Mouse (Mus musculus): ENCODE results near the gene Sult6b1. TPM values are rescaled to one million over a fixed set of nuclear protein-coding genes. Genes with fewer than 3 reads are reported as not detected.

The Sult6b1 gene
- polyA plus RNA-seq, 1 experiment from 2014 or later, result 0.14 TPM

GRCm38 (mm10) chr17:78916369-78916813 is 9.6 kb upstream of the Sult6b1 start, which contains the start of gene Cebpzos:
Gene Cebpzos (plus strand): TSS chr17:78916500.
- WGBS, result under 1% methylated on average over 37 of the region's 37 CpGs
- Histone ChIP-seq H3K4me3 (replicated peaks) (peak within 1 kb of the TSS; percentile 60), H3K36me3 (peaks cover 8% of the 10 kb centered on the region; the same call in 1 of the 2 replicates), H3K27me3 (replicated peaks) (no peaks in the 10 kb centered on the region), H3K4me2 (peak within 1 kb of the TSS; percentile 67), H3K27ac (peak within 1 kb of the TSS; percentile 90), H3K9me3 (no peaks in the 10 kb centered on the region), H3K4me1 (peaks cover 5% of the 10 kb centered on the region; the same call in 1 of the 2 replicates), H3K9ac (peak within 1 kb of the TSS; percentile 67)
- ATAC-seq (ENCODE audit: insufficient read depth, low FRiP score, low read depth), result peak; percentile 95

GRCm38 (mm10) chr17:78915772-78916171 is 9.0 kb upstream of the Sult6b1 start:
- peaks cover 5% of the 10 kb centered on the region; the same call in 1 of the 2 replicates for H3K4me1 ChIP-seq
- H3K36me3 ChIP-seq, result peaks cover 4% of the 10 kb centered on the region; the same call in 1 of the 2 replicates
- H3K4me3 ChIP-seq (replicated peaks), result peak overlapping the region; percentile 60
- H3K9me3 ChIP-seq, result no peaks in the 10 kb centered on the region
- no peaks in the 10 kb centered on the region for H3K27me3 ChIP-seq (replicated peaks)
- 0 out of 2 replicates have a peak, but pooled peaks have one; percentile 1 for ATAC-seq (ENCODE audit: insufficient read depth, low FRiP score, low read depth)
- H3K27ac ChIP-seq, result peak overlapping the region; percentile 90; the same call in 1 of the 2 replicates
- H3K9ac ChIP-seq, result 0 out of 2 replicates have a peak overlapping the region, but pooled peaks have one; percentile 67
- H3K4me2 ChIP-seq, result peak overlapping the region; percentile 67
- WGBS, result 53% methylated on average over 6 of the region's 6 CpGs

GRCm38 (mm10) chr17:78913921-78914320 is 7.1 kb upstream of the Sult6b1 start:
- Histone ChIP-seq H3K9ac (no peak overlapping the region), H3K27me3 (replicated peaks) (no peaks in the 10 kb centered on the region), H3K36me3 (no peaks in the 10 kb centered on the region), H3K4me3 (replicated peaks) (no peak overlapping the region), H3K27ac (no peak overlapping the region), H3K9me3 (no peaks in the 10 kb centered on the region), H3K4me1 (peaks cover 5% of the 10 kb centered on the region; the same call in 1 of the 2 replicates), H3K4me2 (no peak overlapping the region)
- WGBS, result 69% methylated on average over 3 of the region's 3 CpGs
- ATAC-seq (ENCODE audit: insufficient read depth, low FRiP score, low read depth), result no peak

GRCm38 (mm10) chr17:78912861-78913281 is 6.1 kb upstream of the Sult6b1 start:
- Histone ChIP-seq H3K27ac (no peak overlapping the region), H3K36me3 (no peaks in the 10 kb centered on the region), H3K4me1 (peaks cover 5% of the 10 kb centered on the region; the same call in 1 of the 2 replicates), H3K9ac (no peak overlapping the region), H3K4me2 (peak overlapping the region; percentile 46), H3K4me3 (replicated peaks) (peak overlapping the region; percentile 33), H3K27me3 (replicated peaks) (no peaks in the 10 kb centered on the region), H3K9me3 (no peaks in the 10 kb centered on the region)
- WGBS, result 21% methylated on average over 6 of the region's 6 CpGs
- ATAC-seq (ENCODE audit: insufficient read depth, low FRiP score, low read depth), result no peak

GRCm38 (mm10) chr17:78909374-78909773 is 2.6 kb upstream of the Sult6b1 start:
- no peaks in the 10 kb centered on the region for H3K9me3 ChIP-seq
- no peaks in the 10 kb centered on the region for H3K36me3 ChIP-seq
- no peak for ATAC-seq (ENCODE audit: insufficient read depth, low FRiP score, low read depth)
- no peak overlapping the region for H3K27ac ChIP-seq
- no peak overlapping the region for H3K9ac ChIP-seq
- H3K27me3 ChIP-seq (replicated peaks), result no peaks in the 10 kb centered on the region
- WGBS, result 76% methylated on average over 2 of the region's 2 CpGs
- H3K4me2 ChIP-seq, result no peak overlapping the region
- H3K4me3 ChIP-seq (replicated peaks), result no peak overlapping the region
- no peaks in the 10 kb centered on the region for H3K4me1 ChIP-seq

GRCm38 (mm10) chr17:78903158-78903557 is 3.6 kb downstream of the Sult6b1 start:
- Histone ChIP-seq H3K36me3 (no peaks in the 10 kb centered on the region), H3K9ac (no peak overlapping the region), H3K4me2 (no peak overlapping the region), H3K4me3 (replicated peaks) (no peak overlapping the region), H3K4me1 (no peaks in the 10 kb centered on the region), H3K9me3 (no peaks in the 10 kb centered on the region), H3K27ac (no peak overlapping the region), H3K27me3 (replicated peaks) (no peaks in the 10 kb centered on the region)
- no peak for ATAC-seq (ENCODE audit: insufficient read depth, low FRiP score, low read depth)
- 76% methylated on average over 2 of the region's 2 CpGs for whole genome bisulfite sequencing

GRCm38 (mm10) chr17:78895394-78895793 is 11.4 kb downstream of the Sult6b1 start:
- H3K4me3 ChIP-seq (replicated peaks), result peak overlapping the region; percentile 23; the same call in 1 of the 2 replicates
- no peaks in the 10 kb centered on the region for H3K4me1 ChIP-seq
- no peaks in the 10 kb centered on the region for H3K9me3 ChIP-seq
- no peaks in the 10 kb centered on the region for H3K27me3 ChIP-seq (replicated peaks)
- no peak for ATAC-seq (ENCODE audit: insufficient read depth, low FRiP score, low read depth)
- no peak overlapping the region for H3K9ac ChIP-seq
- H3K36me3 ChIP-seq, result no peaks in the 10 kb centered on the region
- 16% methylated on average over 8 of the region's 8 CpGs for WGBS
- no peak overlapping the region for H3K27ac ChIP-seq
- peak overlapping the region; percentile 51 for H3K4me2 ChIP-seq

- no peak overlapping the region for H3K4me2 ChIP-seq
- 79% methylated on average over 7 of the region's 7 CpGs for WGBS
- ATAC-seq (ENCODE audit: insufficient read depth, low FRiP score, low read depth), result no peak; the same call in 1 of the 2 replicates
Observed at GRCm38 (mm10) chr17:78894991-78895390, 11.8 kb downstream of the Sult6b1 start.

GRCm38 (mm10) chr17:78891020-78891419 is 15.8 kb downstream of the Sult6b1 start:
- Histone ChIP-seq H3K27ac (no peak overlapping the region), H3K36me3 (no peaks in the 10 kb centered on the region), H3K9me3 (no peaks in the 10 kb centered on the region), H3K27me3 (replicated peaks) (no peaks in the 10 kb centered on the region), H3K4me2 (no peak overlapping the region), H3K4me1 (no peaks in the 10 kb centered on the region), H3K9ac (no peak overlapping the region), H3K4me3 (replicated peaks) (no peak overlapping the region)
- 75% methylated on average over 9 of the region's 9 CpGs for WGBS
- no peak for ATAC-seq (ENCODE audit: insufficient read depth, low FRiP score, low read depth)

More at GRCm38 (mm10) chr17:78894991-78895390, 11.8 kb downstream of the Sult6b1 start:
- H3K9ac ChIP-seq, result no peak overlapping the region
- no peaks in the 10 kb centered on the region for H3K4me1 ChIP-seq
- H3K9me3 ChIP-seq, result no peaks in the 10 kb centered on the region
- no peak overlapping the region for H3K27ac ChIP-seq
- no peak overlapping the region for H3K4me3 ChIP-seq (replicated peaks)
- H3K36me3 ChIP-seq, result no peaks in the 10 kb centered on the region
- no peaks in the 10 kb centered on the region for H3K27me3 ChIP-seq (replicated peaks)

GRCm38 (mm10) chr17:78889184-78889583 is 17.6 kb downstream of the Sult6b1 start:
- H3K4me3 ChIP-seq (replicated peaks), result no peak overlapping the region
- no peaks in the 10 kb centered on the region for H3K4me1 ChIP-seq
- ATAC-seq (ENCODE audit: insufficient read depth, low FRiP score, low read depth), result no peak
- H3K36me3 ChIP-seq, result 0 out of 2 replicates have a peak, but pooled peaks cover 3% of the 10 kb centered on the region
- H3K4me2 ChIP-seq, result no peak overlapping the region
- no peak overlapping the region for H3K9ac ChIP-seq
- H3K27ac ChIP-seq, result no peak overlapping the region
- H3K27me3 ChIP-seq (replicated peaks), result no peaks in the 10 kb centered on the region
- WGBS, result 57% methylated on average over 3 of the region's 3 CpGs
- H3K9me3 ChIP-seq, result no peaks in the 10 kb centered on the region

- H3K27ac ChIP-seq, result no peak overlapping the region
- 0 out of 2 replicates have a peak, but pooled peaks cover 3% of the 10 kb centered on the region for H3K36me3 ChIP-seq
- no peaks in the 10 kb centered on the region for H3K27me3 ChIP-seq (replicated peaks)
- H3K4me1 ChIP-seq, result no peaks in the 10 kb centered on the region
- no peak overlapping the region for H3K4me3 ChIP-seq (replicated peaks)
- no peak for ATAC-seq (ENCODE audit: insufficient read depth, low FRiP score, low read depth)
- no peaks in the 10 kb centered on the region for H3K9me3 ChIP-seq
- H3K9ac ChIP-seq, result no peak overlapping the region
- 80% methylated on average over 4 of the region's 4 CpGs for WGBS
- H3K4me2 ChIP-seq, result no peak overlapping the region
Observed at GRCm38 (mm10) chr17:78888554-78888953, 18.2 kb downstream of the Sult6b1 start.

GRCm38 (mm10) chr17:78885286-78886065 is 21.3 kb downstream of the Sult6b1 start:
- no peak overlapping the region for H3K4me3 ChIP-seq (replicated peaks)
- no peaks in the 10 kb centered on the region for H3K27me3 ChIP-seq (replicated peaks)
- WGBS, result 85% methylated on average over 5 of the region's 5 CpGs
- H3K36me3 ChIP-seq, result 0 out of 2 replicates have a peak, but pooled peaks cover 3% of the 10 kb centered on the region
- ATAC-seq (ENCODE audit: insufficient read depth, low FRiP score, low read depth), result no peak
- peaks cover 7% of the 10 kb centered on the region; the same call in 1 of the 2 replicates for H3K4me1 ChIP-seq
- H3K9ac ChIP-seq, result no peak overlapping the region
- no peak overlapping the region for H3K27ac ChIP-seq
- H3K4me2 ChIP-seq, result no peak overlapping the region
- no peaks in the 10 kb centered on the region for H3K9me3 ChIP-seq
